Mouse (Mus musculus): Measurements from ENCODE around the gene Ier3. TPM values are rescaled to one million over a fixed set of nuclear protein-coding genes. Genes with fewer than 3 reads are reported as not detected.
A peak's percentile ranks its signal among the peaks of the same experiment; 100 is the strongest.

Gene Ier3
- polyA plus RNA-seq, 1 experiment from 2014 or later, result 5.0 TPM

DNA sequence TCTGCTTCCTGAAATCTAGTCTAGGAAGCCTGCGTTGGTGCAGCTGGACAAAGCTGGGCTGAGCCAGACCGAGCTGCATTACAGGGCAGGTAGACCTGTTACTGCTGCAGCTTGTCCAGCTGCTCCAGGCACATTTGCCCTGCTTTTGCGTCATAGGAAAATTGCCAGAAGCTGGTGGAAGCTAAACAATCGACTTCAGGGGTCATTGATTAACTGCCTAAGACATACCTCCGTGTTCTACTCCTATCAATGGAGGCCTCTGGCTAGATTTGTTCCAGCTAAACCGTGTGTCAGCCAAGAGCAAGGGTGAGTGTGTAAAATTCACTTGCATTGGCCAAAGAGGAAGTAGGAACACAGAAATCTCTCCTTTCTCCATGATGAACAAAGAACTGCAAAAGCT lies 6.8 kb upstream of the Ier3 start:
- H3K4me2 ChIP-seq (ENCODE audit: low read length), result no peak overlapping the region
- H3K4me3 ChIP-seq (ENCODE audit: low read depth, low read length), result no peak overlapping the region
- H3K4me1 ChIP-seq (ENCODE audit: control insufficient read depth, insufficient read depth, low read length), result peaks cover 7% of the 10 kb centered on the region; the same call in 1 of the 2 replicates
- H3K9me3 ChIP-seq (replicated peaks; ENCODE audit: control insufficient read depth, low read length), result no peaks in the 10 kb centered on the region
- H3K36me3 ChIP-seq (ENCODE audit: control insufficient read depth, insufficient read depth, low read length), result no peaks in the 10 kb centered on the region
- no peak overlapping the region for H3K27ac ChIP-seq (ENCODE audit: low read depth, low read length)
- DNase-seq (ENCODE audit: low spot score) (no peak), ATAC-seq (no peak)
- WGBS, result 71% methylated on average over 6 of the region's 6 CpGs
- no peaks in the 10 kb centered on the region for H3K27me3 ChIP-seq (replicated peaks; ENCODE audit: control insufficient read depth, insufficient read depth, low read length)
- no peak overlapping the region for H3K9ac ChIP-seq (ENCODE audit: low read length)

DNA sequence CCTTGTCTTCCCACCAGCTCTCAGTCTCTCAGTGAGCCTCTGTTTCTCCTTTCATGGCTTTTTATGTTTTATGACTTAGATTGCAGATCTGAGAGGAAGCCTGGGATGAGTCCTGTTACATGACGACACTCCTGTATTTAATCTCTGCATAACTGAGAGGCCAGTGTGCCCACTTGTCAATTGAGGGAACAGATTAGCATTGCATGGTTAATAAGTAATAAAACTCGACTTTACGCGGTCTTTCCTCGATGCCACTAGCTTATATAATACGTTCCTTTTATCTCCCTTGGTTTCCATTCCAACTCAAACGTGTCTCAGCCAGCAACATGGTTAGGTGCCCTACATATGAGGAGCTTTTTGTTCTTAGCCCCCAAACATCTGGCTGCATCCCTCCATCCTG lies 5.6 kb upstream of the Ier3 start:
- no peak for ATAC-seq
- no peak overlapping the region for H3K4me3 ChIP-seq (ENCODE audit: low read depth, low read length)
- H3K4me2 ChIP-seq (ENCODE audit: low read length), result no peak overlapping the region
- H3K9me3 ChIP-seq (replicated peaks; ENCODE audit: control insufficient read depth, low read length), result no peaks in the 10 kb centered on the region
- H3K4me1 ChIP-seq (ENCODE audit: control insufficient read depth, insufficient read depth, low read length), result peaks cover 9% of the 10 kb centered on the region
- no peaks in the 10 kb centered on the region for H3K36me3 ChIP-seq (ENCODE audit: control insufficient read depth, insufficient read depth, low read length)
- 77% methylated on average over 7 of the region's 7 CpGs for WGBS
- H3K27me3 ChIP-seq (replicated peaks; ENCODE audit: control insufficient read depth, insufficient read depth, low read length), result no peaks in the 10 kb centered on the region; the same call in 1 of the 2 replicates
- DNase-seq (ENCODE audit: low spot score), result no peak
- H3K27ac ChIP-seq (ENCODE audit: low read depth, low read length), result no peak overlapping the region
- H3K9ac ChIP-seq (ENCODE audit: low read length), result no peak overlapping the region

DNA sequence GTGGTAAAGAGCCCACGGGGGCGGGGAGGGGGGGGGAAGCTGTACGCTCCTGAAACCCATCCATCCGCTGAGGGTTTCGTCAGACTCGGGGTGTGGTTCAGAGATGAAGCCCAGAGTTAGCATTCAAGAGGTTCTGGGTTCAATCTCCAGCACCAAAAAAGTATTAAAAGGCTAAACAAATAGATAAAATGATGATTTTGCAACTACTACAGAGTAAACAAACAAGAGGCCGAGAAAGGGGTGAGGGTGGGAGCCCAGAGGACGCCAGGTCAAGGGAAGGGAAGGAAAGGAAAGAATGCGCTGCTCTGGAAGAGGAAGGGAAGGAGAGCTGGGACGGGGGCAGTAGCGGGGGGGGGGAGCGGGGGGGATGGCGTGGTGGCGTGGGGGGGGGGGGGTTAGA lies 4.8 kb upstream of the Ier3 start:
- no peaks in the 10 kb centered on the region for H3K36me3 ChIP-seq (ENCODE audit: control insufficient read depth, insufficient read depth, low read length)
- peaks cover 12% of the 10 kb centered on the region for H3K4me1 ChIP-seq (ENCODE audit: control insufficient read depth, insufficient read depth, low read length)
- no peak overlapping the region for H3K4me3 ChIP-seq (ENCODE audit: low read depth, low read length)
- ATAC-seq (no peak), DNase-seq (ENCODE audit: low spot score) (no peak)
- no peak overlapping the region for H3K27ac ChIP-seq (ENCODE audit: low read depth, low read length)
- H3K9me3 ChIP-seq (replicated peaks; ENCODE audit: control insufficient read depth, low read length), result no peaks in the 10 kb centered on the region
- WGBS, result 39% methylated on average over 12 of the region's 14 CpGs
- no peak overlapping the region for H3K9ac ChIP-seq (ENCODE audit: low read length)
- H3K4me2 ChIP-seq (ENCODE audit: low read length), result no peak overlapping the region
- no peaks in the 10 kb centered on the region; the same call in 1 of the 2 replicates for H3K27me3 ChIP-seq (replicated peaks; ENCODE audit: control insufficient read depth, insufficient read depth, low read length)

DNA sequence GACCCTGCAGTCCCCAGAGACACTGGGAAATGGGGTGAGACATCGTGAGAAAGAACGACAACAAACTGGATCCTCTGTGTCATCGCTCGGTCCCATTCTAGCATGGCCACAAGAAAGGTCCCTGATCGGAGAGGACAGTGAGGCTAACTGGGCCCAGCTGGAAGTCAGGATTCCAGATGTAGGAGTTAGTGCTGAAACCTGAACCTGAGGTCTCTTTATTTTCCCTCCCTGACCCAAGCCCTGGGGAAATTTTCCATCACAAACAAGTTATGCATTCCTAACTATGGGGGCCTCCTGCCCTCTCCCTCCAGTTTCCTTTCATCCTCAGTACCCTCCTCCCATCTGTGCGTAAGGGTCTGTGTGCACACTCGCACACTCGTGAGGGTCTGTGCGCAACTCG lies 4.3 kb upstream of the Ier3 start:
- H3K9me3 ChIP-seq (replicated peaks; ENCODE audit: control insufficient read depth, low read length), result no peaks in the 10 kb centered on the region
- H3K4me3 ChIP-seq (ENCODE audit: low read depth, low read length), result no peak overlapping the region
- H3K9ac ChIP-seq (ENCODE audit: low read length), result no peak overlapping the region
- DNase-seq (ENCODE audit: low spot score) (no peak), ATAC-seq (no peak)
- no peak overlapping the region for H3K4me2 ChIP-seq (ENCODE audit: low read length)
- H3K27me3 ChIP-seq (replicated peaks; ENCODE audit: control insufficient read depth, insufficient read depth, low read length), result no peaks in the 10 kb centered on the region; the same call in 1 of the 2 replicates
- H3K27ac ChIP-seq (ENCODE audit: low read depth, low read length), result no peak overlapping the region
- 63% methylated on average over 10 of the region's 10 CpGs for WGBS
- H3K4me1 ChIP-seq (ENCODE audit: control insufficient read depth, insufficient read depth, low read length), result peaks cover 16% of the 10 kb centered on the region
- H3K36me3 ChIP-seq (ENCODE audit: control insufficient read depth, insufficient read depth, low read length), result no peaks in the 10 kb centered on the region

DNA sequence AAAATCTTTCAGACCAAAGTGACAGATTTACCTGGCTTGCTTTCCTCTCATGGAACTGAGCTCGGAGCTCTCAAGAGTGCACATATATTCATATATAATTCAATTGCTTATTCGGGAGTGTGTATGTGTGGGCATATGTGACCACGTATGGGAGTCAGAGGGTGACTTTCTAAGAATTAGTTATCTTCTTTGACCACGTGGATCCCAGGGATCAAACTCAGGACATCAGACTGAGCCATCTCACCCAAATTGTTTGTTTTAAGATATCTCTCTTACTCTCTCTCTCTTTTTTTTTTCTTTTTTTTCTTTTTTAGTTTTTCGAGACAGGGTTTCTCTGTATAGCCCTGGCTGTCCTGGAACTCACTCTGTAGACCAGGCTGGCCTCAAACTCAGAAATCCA lies 1.4 kb upstream of the Ier3 start:
- DNase-seq (ENCODE audit: low spot score) (no peak), ATAC-seq (no peak)
- WGBS, result 82% methylated on average over 5 of the region's 5 CpGs
- Histone ChIP-seq H3K27ac (ENCODE audit: low read depth, low read length) (no peak overlapping the region), H3K27me3 (replicated peaks; ENCODE audit: control insufficient read depth, insufficient read depth, low read length) (no peaks in the 10 kb centered on the region; the same call in 1 of the 2 replicates), H3K9ac (ENCODE audit: low read length) (no peak overlapping the region), H3K9me3 (replicated peaks; ENCODE audit: control insufficient read depth, low read length) (no peaks in the 10 kb centered on the region), H3K36me3 (ENCODE audit: control insufficient read depth, insufficient read depth, low read length) (no peaks in the 10 kb centered on the region), H3K4me3 (ENCODE audit: low read depth, low read length) (no peak overlapping the region), H3K4me1 (ENCODE audit: control insufficient read depth, insufficient read depth, low read length) (peaks cover 16% of the 10 kb centered on the region), H3K4me2 (ENCODE audit: low read length) (no peak overlapping the region)

DNA sequence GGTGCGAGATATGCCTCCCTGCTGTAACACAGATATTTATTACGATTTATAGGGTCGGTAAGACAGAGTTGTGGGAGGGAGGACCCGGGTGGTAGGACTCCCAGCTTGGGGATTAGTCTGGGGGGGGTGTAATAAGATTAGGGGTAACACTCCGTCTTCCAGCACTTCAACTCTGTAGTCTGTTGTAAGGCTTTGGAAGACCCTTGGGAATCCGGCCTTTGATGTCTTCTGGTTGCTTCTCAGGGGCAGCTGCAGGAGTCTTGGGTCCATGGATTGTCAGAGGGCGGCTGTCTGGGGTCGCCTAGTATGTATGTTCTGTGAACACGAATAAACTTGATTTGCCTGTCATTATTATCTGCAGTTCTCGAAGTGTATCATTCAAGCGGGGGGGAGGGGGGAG lies 1.1 kb downstream of the Ier3 start:
- no peaks in the 10 kb centered on the region; the same call in 1 of the 2 replicates for H3K27me3 ChIP-seq (replicated peaks; ENCODE audit: control insufficient read depth, insufficient read depth, low read length)
- WGBS, result 3% methylated on average over 11 of the region's 11 CpGs
- no peaks in the 10 kb centered on the region for H3K9me3 ChIP-seq (replicated peaks; ENCODE audit: control insufficient read depth, low read length)
- 0 out of 2 replicates have a peak overlapping the region, but pooled peaks have one; percentile 73 for H3K27ac ChIP-seq (ENCODE audit: low read depth, low read length)
- H3K36me3 ChIP-seq (ENCODE audit: control insufficient read depth, insufficient read depth, low read length), result peaks cover 16% of the 10 kb centered on the region
- no peak; the same call in 1 of the 2 replicates for ATAC-seq
- H3K4me2 ChIP-seq (ENCODE audit: low read length), result peak overlapping the region; percentile 93
- no peak for DNase-seq (ENCODE audit: low spot score)
- peaks cover 16% of the 10 kb centered on the region for H3K4me1 ChIP-seq (ENCODE audit: control insufficient read depth, insufficient read depth, low read length)
- peak overlapping the region; percentile 54 for H3K4me3 ChIP-seq (ENCODE audit: low read depth, low read length)
- peak overlapping the region; percentile 61 for H3K9ac ChIP-seq (ENCODE audit: low read length)

DNA sequence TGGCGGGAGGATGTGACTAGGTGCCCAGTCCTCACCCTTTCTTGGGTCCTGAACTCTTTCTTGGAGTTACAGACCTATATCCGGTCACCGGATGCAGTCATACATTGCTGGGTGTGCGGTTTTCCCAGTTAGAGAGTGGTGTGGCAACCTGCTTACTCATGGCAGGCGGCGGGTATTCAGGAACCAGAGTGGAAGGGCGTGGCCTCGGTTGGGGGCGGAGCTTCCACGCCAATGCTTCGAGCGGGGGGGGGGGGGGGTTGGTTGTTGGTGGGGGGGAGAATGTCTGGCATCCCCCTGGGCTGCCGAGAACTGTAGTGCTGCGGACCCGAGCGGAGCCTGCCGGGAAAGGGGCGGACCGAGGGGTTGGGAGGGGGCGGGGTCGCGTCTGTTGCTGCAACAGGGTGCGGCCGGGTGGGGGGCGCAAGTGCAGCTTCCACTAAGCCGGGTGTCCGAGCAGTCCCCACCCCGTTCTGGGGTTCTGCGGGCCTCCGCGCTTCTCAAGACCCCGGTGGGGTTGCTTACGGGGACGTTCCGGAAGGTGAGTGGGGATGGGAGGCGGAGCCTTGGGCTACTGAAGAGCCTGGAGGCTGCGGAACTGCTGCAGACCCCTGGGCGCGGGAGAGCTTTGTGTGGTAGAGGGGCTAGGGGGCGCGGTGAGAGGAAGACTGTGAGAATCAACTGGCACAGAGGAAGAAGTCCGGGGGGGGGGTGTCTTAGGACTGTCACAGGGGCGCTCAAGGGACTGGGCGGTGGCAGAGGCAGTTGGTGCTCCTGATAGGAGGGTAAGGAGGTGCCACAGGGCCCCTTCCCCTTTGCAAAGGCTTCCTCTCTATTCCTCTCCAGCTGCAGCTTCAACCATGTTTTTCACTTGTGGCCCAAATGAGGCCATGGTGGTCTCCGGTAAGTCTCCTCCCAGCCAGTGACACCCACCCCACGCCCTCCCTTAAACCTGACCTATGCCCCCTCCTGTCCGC lies 1.8 kb downstream of the Ier3 start, which contains the start of gene Flot1:
Gene Flot1, plus strand, starts transcription at position 267 of the 974 bp plus-strand sequence.
- under 1% methylated on average over 39 of the region's 47 CpGs for WGBS
- peaks cover 23% of the 10 kb centered on the region for H3K36me3 ChIP-seq (ENCODE audit: control insufficient read depth, insufficient read depth, low read length)
- no peaks in the 10 kb centered on the region for H3K9me3 ChIP-seq (replicated peaks; ENCODE audit: control insufficient read depth, low read length)
- peak within 1 kb of the TSS; percentile 54 for H3K4me3 ChIP-seq (ENCODE audit: low read depth, low read length)
- H3K27me3 ChIP-seq (replicated peaks; ENCODE audit: control insufficient read depth, insufficient read depth, low read length), result no peaks in the 10 kb centered on the region; the same call in 1 of the 2 replicates
- peak within 1 kb of the TSS; percentile 93 for H3K4me2 ChIP-seq (ENCODE audit: low read length)
- peak within 1 kb of the TSS; percentile 73 for H3K27ac ChIP-seq (ENCODE audit: low read depth, low read length)
- peaks cover 16% of the 10 kb centered on the region for H3K4me1 ChIP-seq (ENCODE audit: control insufficient read depth, insufficient read depth, low read length)
- peak; percentile 91 for ATAC-seq
- peak within 1 kb of the TSS; percentile 70 for H3K9ac ChIP-seq (ENCODE audit: low read length)
- peak; percentile 92 for DNase-seq (ENCODE audit: low spot score)

DNA sequence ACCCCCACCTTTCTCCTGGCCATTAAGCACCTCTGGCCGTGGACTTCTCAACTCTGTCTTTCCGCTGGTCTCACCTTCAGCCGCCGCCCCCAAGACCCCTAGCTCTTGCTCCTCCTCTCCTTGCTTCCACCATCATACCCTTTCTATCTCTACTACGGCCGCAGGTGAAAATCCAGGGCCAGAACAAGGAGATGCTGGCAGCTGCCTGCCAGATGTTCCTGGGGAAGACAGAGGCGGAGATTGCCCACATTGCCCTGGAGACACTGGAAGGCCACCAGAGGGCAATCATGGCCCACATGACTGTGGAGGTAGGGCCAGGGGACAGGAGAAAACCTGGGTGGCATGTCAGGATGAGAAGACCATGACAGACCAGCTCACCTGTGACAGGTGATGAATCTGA lies 2.9 kb downstream of the Ier3 start:
- ATAC-seq, result no peak
- Histone ChIP-seq H3K9ac (ENCODE audit: low read length) (peak overlapping the region; percentile 70; the same call in 1 of the 2 replicates), H3K27me3 (replicated peaks; ENCODE audit: control insufficient read depth, insufficient read depth, low read length) (no peaks in the 10 kb centered on the region; the same call in 1 of the 2 replicates), H3K27ac (ENCODE audit: low read depth, low read length) (0 out of 2 replicates have a peak overlapping the region, but pooled peaks have one; percentile 73), H3K36me3 (ENCODE audit: control insufficient read depth, insufficient read depth, low read length) (peaks cover 26% of the 10 kb centered on the region), H3K4me3 (ENCODE audit: low read depth, low read length) (no peak overlapping the region), H3K9me3 (replicated peaks; ENCODE audit: control insufficient read depth, low read length) (no peaks in the 10 kb centered on the region), H3K4me1 (ENCODE audit: control insufficient read depth, insufficient read depth, low read length) (peaks cover 16% of the 10 kb centered on the region), H3K4me2 (ENCODE audit: low read length) (peak overlapping the region; percentile 93)
- DNase-seq (ENCODE audit: low spot score), result no peak
- WGBS, result 72% methylated on average over 7 of the region's 7 CpGs

Data from forebrain, embryonic 14.5 days (tissue).